Mouse (Mus musculus) ES-Bruce4 (cell line): ENCODE measurements around the gene Tmem182.

Experiments used
- CTCF ChIP-seq: IDR thresholded peaks from one replicate; pipeline ENCODE4 v1.8.1; 2011; ENCODE audit warnings: low read depth, low read length
- EP300 ChIP-seq: IDR thresholded peaks from 2 replicates; pipeline ENCODE4 v1.6.1; 2011; ENCODE audit warnings: low read depth, low read length; ENCODE audit not compliant: insufficient read depth
- POLR2A ChIP-seq: IDR thresholded peaks from one replicate; pipeline ENCODE4 v1.8.1; 2011; ENCODE audit warnings: low read length; ENCODE audit not compliant: insufficient read depth

GRCm38 (mm10) chr1:40802759-40803158, 2.6 kb upstream of the Tmem182 start:
- TF ChIP-seq CTCF, result no peak
- TF ChIP-seq EP300, result no peak
- no peak for TF ChIP-seq POLR2A
